Mouse (Mus musculus) testis, adult 2 months (tissue): ENCODE measurements at regions not wholly inside any gene's neighbourhood (a gene's known extent, or its start where the extent isn't known, plus 50 kb on each side); places are given as distances from the start of the nearest gene placed in this dataset.

Source experiments
- CTCF ChIP-seq: fragments of 200-500 bp; IDR thresholded peaks from 2 replicates; pipeline ENCODE4 v1.5.1; 2012; ENCODE audit warnings: low read depth, mild to moderate bottlenecking, inconsistent platforms, low read length, moderate library complexity; ENCODE audit not compliant: control insufficient read depth, insufficient read depth, insufficient replicate concordance
- POLR2A ChIP-seq: fragments of 200-500 bp; IDR thresholded peaks from 2 replicates; pipeline ENCODE4 v1.6.1; 2012; ENCODE audit warnings: low read depth, mild to moderate bottlenecking, inconsistent platforms, low read length, moderate library complexity; ENCODE audit not compliant: control insufficient read depth

- TF ChIP-seq CTCF (no peak), POLR2A (no peak)
Observed at GRCm38 (mm10) chr13:84751576-84752490, 437.4 kb upstream of the Ccnh start.
